Mouse (Mus musculus) WW6 (cell line): ENCODE data around the gene Nmrk1.

ENCODE experiments used
- DNase-seq: peaks from one replicate; pipeline ENCODE4 v3.0.0-alpha.2; 2013; ENCODE audit warnings: low read depth, low spot score

The Nmrk1 gene

GRCm38 (mm10) chr19:18652592-18652991 lies 20.8 kb downstream of the Nmrk1 start:
- no peak for DNase-seq

- no peak for DNase-seq
Measured at GRCm38 (mm10) chr19:18653058-18653457, 21.3 kb downstream of the Nmrk1 start.

- DNase-seq: no peak
Measured at GRCm38 (mm10) chr19:18654330-18654729, 22.6 kb downstream of the Nmrk1 start.

- DNase-seq: no peak
Measured at GRCm38 (mm10) chr19:18654984-18655383, 23.2 kb downstream of the Nmrk1 start.

GRCm38 (mm10) chr19:18655999-18656398 lies 24.2 kb downstream of the Nmrk1 start:
- DNase-seq: no peak

- DNase-seq: no peak
Measured at GRCm38 (mm10) chr19:18658473-18658872, 26.7 kb downstream of the Nmrk1 start.

GRCm38 (mm10) chr19:18659349-18659748 lies 27.6 kb downstream of the Nmrk1 start:
- DNase-seq: no peak

GRCm38 (mm10) chr19:18660466-18660865 lies 28.7 kb downstream of the Nmrk1 start:
- DNase-seq: no peak

GRCm38 (mm10) chr19:18661683-18662082 lies 29.9 kb downstream of the Nmrk1 start:
- DNase-seq: no peak

- DNase-seq: no peak
Measured at GRCm38 (mm10) chr19:18663904-18664303, 32.2 kb downstream of the Nmrk1 start.

GRCm38 (mm10) chr19:18666966-18667365 lies 35.2 kb downstream of the Nmrk1 start:
- no peak for DNase-seq

GRCm38 (mm10) chr19:18669551-18669950 lies 37.8 kb downstream of the Nmrk1 start:
- no peak for DNase-seq

- peak; percentile 94 for DNase-seq
Measured at GRCm38 (mm10) chr19:18670608-18671007, 38.9 kb downstream of the Nmrk1 start, which contains the start of gene Carnmt1. Gene Carnmt1 (plus strand): TSS chr19:18670764.

GRCm38 (mm10) chr19:18671056-18671741 lies 39.4 kb downstream of the Nmrk1 start:
- DNase-seq: no peak

GRCm38 (mm10) chr19:18672498-18672897 lies 40.7 kb downstream of the Nmrk1 start:
- DNase-seq: no peak

- no peak for DNase-seq
Measured at GRCm38 (mm10) chr19:18673116-18673515, 41.4 kb downstream of the Nmrk1 start.

GRCm38 (mm10) chr19:18682142-18682541 lies 50.4 kb downstream of the Nmrk1 start:
- DNase-seq: no peak

- no peak for DNase-seq
Measured at GRCm38 (mm10) chr19:18687556-18687955, 55.8 kb downstream of the Nmrk1 start.

GRCm38 (mm10) chr19:18692176-18692575 lies 60.4 kb downstream of the Nmrk1 start:
- no peak for DNase-seq

- no peak for DNase-seq
Measured at GRCm38 (mm10) chr19:18692768-18693167, 61.0 kb downstream of the Nmrk1 start.

- no peak for DNase-seq
Measured at GRCm38 (mm10) chr19:18695116-18695515, 63.4 kb downstream of the Nmrk1 start.

- DNase-seq: no peak
Measured at GRCm38 (mm10) chr19:18695552-18695951, 63.8 kb downstream of the Nmrk1 start.
